Mouse (Mus musculus) gastrocnemius, adult 8-10 months (tissue): ENCODE measurements around the gene Fblim1. TPM values are rescaled to one million over a fixed set of nuclear protein-coding genes. Genes with fewer than 3 reads are reported as not detected.
A peak's percentile ranks its signal among the peaks of the same experiment; 100 is the strongest.

Experiments used
- DNase-seq, 2 experiments: peaks; one replicate each; pipeline ENCODE4 v3.0.0; 2022; ENCODE audit warnings: low spot score in 2 of 2
- total RNA-seq, 4 experiments: library from RNA; stranded (reverse); gene quantifications; 2 replicates each; pipeline ENCODE4 v1.2.4; 2022

Fblim1 gene
- total RNA-seq, 4 experiments from 2014 or later: 0.46 to 2.2 (median 0.94) TPM

DNA sequence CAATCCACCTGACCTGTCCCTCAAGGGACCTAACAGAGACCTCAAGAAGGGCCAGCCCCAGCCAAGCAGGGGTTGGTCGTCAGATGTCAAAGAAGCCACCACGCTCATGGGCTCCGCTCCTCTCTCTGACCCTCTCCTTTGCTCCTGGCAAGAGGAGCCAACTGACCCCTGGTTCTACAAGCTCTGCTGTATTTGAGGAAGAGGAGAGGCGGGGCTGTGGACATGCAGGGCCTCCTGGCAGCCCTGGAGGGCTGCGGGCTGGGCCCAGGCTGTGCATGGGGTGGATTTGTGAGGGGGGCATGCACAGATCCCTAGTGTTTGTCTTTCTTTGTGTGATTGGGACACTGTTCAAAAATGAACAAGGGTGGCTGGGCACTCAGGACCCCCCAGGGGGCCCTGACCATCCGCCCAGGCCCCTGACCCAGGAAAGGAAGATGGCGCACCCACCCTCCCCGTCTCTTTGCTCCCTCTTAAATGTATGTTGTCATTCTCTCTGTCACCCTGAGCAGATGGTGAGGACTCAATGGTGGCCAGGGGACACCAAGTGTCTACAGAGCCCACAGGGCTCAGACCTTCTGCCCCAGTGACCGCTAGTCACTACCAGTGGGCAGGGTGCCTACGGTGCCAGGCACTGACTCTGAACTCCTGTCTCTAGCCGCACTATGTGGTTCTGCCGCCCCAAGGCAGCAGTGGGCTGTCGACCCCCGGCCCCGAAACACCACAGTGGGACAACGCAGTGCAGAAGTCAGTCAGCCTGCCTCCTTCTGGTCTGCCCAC is 20.1 kb upstream of the Fblim1 start:
- DNase-seq: no peak

- DNase-seq: no peak
Observed at GRCm38 (mm10) chr4:141624983-141625773, 19.3 kb upstream of the Fblim1 start.

- no peak for DNase-seq
Observed at GRCm38 (mm10) chr4:141624134-141624533, 18.2 kb upstream of the Fblim1 start.

DNA sequence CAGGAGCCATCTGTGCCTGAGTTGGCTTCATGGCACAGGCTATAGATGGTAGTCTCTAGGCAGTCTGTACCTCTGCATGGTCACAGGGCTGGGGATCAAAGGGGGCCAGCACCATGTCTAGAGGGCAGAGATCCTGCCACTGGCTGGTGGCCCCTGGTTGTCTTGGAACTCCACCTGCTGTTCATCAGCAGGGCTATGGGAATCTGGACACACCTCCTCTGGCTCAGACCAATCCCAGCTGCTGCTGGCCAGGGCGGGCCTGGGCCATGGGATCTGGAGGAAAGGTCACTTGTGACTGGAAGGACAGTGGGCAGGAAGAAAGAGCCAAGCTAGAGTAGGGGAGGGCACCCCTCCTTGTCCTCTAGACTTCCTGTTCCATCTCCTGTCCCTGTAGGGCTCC is 17.8 kb upstream of the Fblim1 start, which contains the start of gene Slc25a34:
Slc25a34 (minus strand) TSS at position 156 of the 400 bp plus-strand sequence.
- DNase-seq: peak; percentile 35 to 75

DNA sequence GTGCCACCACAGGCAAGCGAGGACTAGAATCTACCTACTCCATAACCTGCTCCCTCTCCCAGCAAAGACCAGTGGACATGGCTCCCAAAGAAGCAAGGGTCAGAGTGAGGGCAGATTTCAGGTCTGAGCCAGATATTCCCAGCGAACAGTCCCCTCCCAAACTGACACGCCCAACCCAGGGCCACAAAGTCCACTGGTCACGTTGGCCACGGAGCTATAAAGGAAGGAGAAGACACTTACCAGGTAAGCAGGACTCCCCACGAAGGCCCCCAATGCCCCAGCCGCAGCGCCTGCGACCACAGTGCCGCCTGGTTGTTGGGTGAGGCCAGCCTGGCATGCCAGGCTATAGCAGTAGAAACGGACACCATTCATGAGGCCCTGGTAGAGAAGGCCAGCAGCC is 17.1 kb upstream of the Fblim1 start:
- no peak for DNase-seq

- DNase-seq: no peak
Observed at GRCm38 (mm10) chr4:141622580-141622979, 16.7 kb upstream of the Fblim1 start.

DNA sequence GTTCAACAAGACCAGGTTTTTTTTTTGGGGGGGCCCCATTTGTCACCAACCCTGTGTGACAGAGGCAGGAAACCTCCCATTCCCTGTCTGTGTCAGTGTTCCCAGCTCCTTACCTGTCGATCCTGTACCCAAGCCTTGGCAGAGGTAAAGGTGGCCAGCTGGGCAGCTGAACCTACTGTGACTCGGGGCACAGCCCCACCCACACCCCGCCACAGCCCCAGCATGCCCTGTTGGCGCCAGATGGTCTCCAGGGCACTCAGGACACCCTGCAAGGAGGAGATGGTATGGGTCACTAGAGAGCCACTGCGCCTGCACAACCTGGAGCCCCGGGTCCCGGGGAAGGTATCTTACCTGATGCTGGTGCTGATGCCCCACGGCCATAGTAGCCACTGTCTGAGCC is 16.2 kb upstream of the Fblim1 start:
- DNase-seq: no peak

DNA sequence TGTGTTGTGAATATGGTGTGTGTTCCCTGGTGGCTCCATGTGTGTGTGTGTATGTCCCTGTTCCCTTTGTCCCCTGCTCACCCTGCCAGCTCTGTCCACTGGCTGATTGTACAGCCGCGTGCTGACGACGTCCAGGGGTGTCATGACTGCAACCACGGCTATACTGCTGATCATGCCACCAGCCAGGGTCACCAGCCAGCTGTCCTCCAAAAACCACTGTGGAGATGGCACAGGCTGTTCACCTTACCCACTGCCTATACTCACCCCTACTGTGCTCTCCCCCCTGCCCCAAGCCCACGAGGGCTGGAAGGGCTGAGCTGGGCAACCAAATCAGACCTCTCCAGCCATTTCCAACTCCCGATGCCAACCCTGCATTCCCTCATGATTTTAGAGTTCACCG is 15.4 kb upstream of the Fblim1 start:
- no peak for DNase-seq

DNA sequence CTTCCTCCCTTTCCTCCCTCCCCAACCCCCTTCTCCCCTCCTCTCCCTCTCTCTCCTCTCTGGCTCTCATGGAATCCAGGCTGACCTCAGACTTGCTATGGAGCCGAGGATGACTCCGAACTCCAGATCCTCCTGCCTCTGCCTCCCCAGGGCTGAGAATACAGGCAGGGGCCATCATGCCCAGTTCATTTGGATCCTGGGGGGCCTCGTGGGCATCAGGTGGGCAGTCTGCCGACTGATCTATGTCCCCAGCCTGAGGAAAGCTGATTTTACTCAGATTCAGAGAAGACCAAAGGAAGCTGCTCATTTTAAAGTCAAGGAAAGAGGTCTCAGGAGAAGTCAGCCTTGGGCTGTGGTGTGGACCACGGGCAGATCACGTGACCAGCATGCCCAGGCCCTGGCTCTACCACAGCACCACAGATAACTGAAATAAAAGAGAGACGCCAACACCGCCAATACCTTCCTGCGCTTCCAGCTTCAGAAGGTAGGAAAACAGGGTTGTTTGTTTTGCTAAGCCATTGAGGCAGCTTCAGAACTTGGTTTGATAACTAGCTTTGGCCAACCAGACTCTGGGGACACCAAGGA is 13.5 kb upstream of the Fblim1 start:
- no peak for DNase-seq

GRCm38 (mm10) chr4:141618565-141619243 is 12.8 kb upstream of the Fblim1 start, which contains the start of gene Tmem82:
TSS of gene Tmem82 (minus strand) at chr4:141618633.
- no peak for DNase-seq

DNA sequence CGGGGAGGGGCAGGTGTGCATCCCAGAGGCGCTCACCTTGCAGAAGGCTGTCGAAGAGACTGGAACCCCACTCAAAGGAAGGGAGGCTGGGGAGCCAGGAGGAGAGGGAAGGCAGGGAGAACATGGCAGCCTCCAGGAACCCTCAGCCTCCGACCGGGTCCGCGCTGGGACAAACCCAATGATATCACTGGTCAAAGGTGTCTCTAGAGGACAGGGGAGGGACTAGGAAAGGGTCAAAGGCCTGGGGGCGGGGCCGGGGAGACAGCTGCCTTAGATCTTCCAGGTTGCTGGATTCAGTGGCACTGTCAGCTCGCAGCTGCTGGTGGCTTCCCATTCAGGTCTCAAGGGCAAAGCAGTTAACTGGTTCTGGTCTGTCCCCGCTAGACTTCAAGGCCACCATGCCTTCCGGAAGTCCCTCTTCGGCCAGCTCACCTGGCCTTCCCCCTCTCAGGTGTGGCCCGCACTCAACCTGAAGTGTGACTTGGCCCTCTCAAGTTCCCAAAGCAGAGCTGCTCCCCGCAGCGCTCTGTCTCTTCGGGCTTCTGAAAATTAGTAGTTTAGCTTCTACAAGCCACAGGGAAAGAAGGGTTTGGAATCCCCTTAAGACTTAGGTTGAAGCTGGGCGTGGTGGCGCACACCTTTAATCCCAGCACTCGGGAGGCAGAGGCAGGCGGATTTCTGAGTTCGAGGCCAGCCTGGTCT is 12.1 kb upstream of the Fblim1 start:
- DNase-seq: no peak

DNA sequence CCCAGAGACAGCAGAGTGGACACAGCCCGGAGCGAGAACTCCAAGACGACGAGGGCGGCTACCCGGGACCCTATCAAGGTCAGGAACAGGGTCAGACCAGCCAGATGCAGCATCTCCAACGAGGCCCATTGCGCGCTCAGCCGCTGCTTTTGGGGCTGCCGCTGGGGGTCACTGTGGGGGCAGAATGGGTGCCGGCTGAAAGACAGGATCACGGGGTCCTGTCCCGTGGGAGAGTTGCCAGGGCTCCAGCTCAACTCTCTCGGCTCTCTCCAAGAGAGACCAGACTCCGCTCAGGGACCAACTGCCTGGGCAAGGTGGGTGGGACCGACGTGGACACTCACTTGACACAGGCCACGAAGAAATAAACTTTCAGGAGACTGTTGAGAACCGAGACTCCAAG is 11.4 kb upstream of the Fblim1 start:
- peak; percentile 39 to 56 for DNase-seq

GRCm38 (mm10) chr4:141616811-141617210 is 10.9 kb upstream of the Fblim1 start:
- no peak for DNase-seq

DNA sequence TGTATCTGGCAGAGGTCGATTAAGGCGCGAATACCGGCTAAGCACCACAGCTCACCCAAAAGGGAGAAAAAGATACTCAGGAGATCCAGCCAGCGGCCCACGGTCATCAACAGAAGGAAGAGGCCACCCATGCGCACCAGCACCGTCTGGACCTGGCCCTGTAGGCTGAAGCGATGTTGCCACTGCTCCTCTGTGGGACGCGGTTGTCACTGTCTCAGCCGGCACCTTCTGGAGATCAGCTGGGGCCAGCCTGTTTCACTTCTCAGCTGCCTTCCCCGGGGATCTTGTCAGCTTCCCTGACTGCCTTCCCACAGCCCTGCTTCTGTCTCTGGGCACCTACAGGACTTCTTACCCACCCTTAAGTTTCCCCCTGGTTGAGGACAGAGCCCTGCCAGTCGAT is 9.1 kb upstream of the Fblim1 start:
- DNase-seq: no peak

DNA sequence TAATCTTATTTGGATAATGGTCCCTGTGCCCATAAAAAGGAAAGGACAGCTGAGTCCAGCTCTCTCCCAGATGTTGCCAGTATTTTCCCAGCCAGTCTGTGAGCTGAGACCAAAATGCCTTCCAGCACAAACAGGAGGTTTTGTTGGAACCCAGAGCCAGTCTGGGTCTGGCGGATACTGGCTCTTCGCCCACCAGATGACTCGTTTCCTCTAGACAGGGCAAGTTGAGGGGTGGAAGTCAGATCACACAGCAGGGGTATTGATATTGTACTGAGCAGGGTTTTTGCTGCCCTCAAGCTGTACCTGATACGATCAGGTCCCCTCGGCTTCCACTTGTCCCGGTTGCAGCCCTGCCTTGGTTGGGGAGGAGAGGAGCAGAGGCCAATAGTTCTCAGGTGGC is 3.6 kb upstream of the Fblim1 start:
- DNase-seq: no peak

GRCm38 (mm10) chr4:141605421-141605820 is 475 bp downstream of the Fblim1 start:
- no peak for DNase-seq

- DNase-seq: no peak
Observed at GRCm38 (mm10) chr4:141604493-141604892, 1.4 kb downstream of the Fblim1 start.

DNA sequence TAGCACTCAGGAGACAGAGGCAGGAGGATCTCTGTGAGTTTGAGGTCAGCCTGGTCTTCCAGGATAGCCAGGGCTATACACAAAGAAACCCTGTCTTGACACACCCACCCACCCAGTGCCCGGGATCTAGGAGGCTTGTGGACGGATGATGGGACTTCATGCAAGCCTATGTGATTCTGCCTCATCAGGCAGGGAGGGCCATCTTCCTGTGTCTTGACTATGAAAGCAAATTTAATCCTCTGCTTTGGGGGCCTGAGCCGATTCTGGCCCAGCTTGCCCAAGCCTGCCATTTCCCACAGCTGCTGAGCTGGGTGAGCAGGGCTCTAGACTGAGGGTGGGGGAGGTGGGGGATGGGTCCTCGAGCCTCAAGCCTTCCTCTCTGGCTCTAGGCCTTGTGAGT is 2.0 kb downstream of the Fblim1 start:
- no peak for DNase-seq

- no peak for DNase-seq
Observed at GRCm38 (mm10) chr4:141602523-141603223, 3.2 kb downstream of the Fblim1 start.

DNA sequence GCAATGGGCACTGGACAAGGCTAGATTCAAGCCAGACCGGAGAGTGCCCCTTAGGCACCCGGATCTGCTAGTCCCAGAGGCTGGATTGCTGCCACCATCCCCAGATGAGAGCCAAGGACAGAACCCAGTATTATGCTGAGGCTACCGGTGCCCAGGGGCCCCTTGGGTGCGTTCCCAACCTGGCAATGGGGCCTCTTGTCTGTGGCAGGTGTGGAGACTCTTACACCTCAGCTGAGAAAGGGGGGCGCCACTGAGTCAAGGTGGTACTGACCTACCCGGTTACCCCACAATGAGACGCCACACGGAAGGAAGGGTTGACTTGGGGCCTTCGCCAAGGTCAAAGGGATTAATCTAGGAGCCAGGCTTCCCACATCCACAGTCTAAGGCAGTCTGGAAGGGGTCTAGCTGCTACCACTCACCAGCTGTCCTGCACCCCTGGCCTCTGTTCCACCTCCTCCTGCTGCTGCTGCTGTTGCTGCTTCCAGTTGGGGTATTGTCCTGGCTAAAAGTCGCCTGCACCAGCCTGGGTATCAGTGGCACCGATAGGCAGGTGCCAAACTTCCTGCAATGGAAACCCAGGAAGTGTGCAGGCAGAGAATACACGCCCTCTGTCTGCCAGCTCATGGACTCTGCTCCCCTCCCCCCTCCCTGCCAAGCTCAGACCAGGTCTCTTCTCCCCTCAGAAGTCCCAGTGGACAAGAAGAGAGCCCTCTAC is 4.6 kb downstream of the Fblim1 start:
- no peak for DNase-seq
